In genomic region chr8:126007538-126008330, GRCm38 (mm10) we compare ENCODE assay signal across 22 mouse cellular contexts. TPM values are rescaled to one million over a fixed set of nuclear protein-coding genes. Genes with fewer than 3 reads are reported as not detected.
A peak's percentile ranks its signal among the peaks of the same experiment; 100 is the strongest.
DNase-seq lines count a peak whose midpoint lies in the region; ATAC-seq lines count a peak whose summit lies in the region.
"Had no signal": no experiment of that assay in that cellular context is flagged by ENCODE, and none has a peak within 500 bp of the region (broad histone marks: within the 10 kb centered on the region; RNA-seq: fewer than 3 reads in every experiment).

No protein-coding gene starts in this region.

- no peak overlapping the region for H3K4me2 ChIP-seq in hindbrain, embryonic 13.5 days
- no peak overlapping the region for H3K4me2 ChIP-seq in hindbrain, embryonic 14.5 days (replicated peaks)
- no peak overlapping the region for H3K4me2 ChIP-seq in intestine, embryonic 14.5 days (ENCODE audit: low read length)
- H3K4me2 ChIP-seq in stomach, embryonic 16.5 days (ENCODE audit: low read depth, low read length): no peak overlapping the region
- H3K4me2 ChIP-seq: hindbrain, embryonic 15.5 days; neural tube, embryonic 13.5 days had no signal

- H3K36me3 ChIP-seq in hindbrain, embryonic 13.5 days: no peaks in the 10 kb centered on the region
- H3K36me3 ChIP-seq in hindbrain, embryonic 14.5 days (replicated peaks; ENCODE audit: control insufficient read depth, insufficient read depth): no peaks in the 10 kb centered on the region
- H3K36me3 ChIP-seq in intestine, embryonic 14.5 days (ENCODE audit: control insufficient read depth, insufficient read depth, low read length): no peaks in the 10 kb centered on the region
- H3K36me3 ChIP-seq in stomach, embryonic 16.5 days (ENCODE audit: control insufficient read depth, insufficient read depth, low read length): no peaks in the 10 kb centered on the region
- H3K36me3 ChIP-seq: hindbrain, embryonic 15.5 days; midbrain, embryonic 10.5 days; neural tube, embryonic 13.5 days had no signal

- ATAC-seq in hindbrain, embryonic 13.5 days (ENCODE audit: low FRiP score): no peak
- no peak for ATAC-seq in hindbrain, embryonic 14.5 days (ENCODE audit: low FRiP score)
- ATAC-seq in intestine, embryonic 14.5 days (replicated peaks; ENCODE audit: low FRiP score, low TSS enrichment, low read depth): peak; percentile 66; the same call in 1 of the 2 replicates
- ATAC-seq in stomach, embryonic 16.5 days (ENCODE audit: insufficient read depth, low FRiP score): peak; percentile 85
- ATAC-seq: Patski had no signal

- no peaks in the 10 kb centered on the region for H3K27me3 ChIP-seq in hindbrain, embryonic 13.5 days
- H3K27me3 ChIP-seq in hindbrain, embryonic 14.5 days (ENCODE audit: control insufficient read depth, insufficient read depth, low read length): no peaks in the 10 kb centered on the region
- H3K27me3 ChIP-seq in intestine, embryonic 14.5 days (replicated peaks; ENCODE audit: control insufficient read depth, insufficient read depth, low read length): no peaks in the 10 kb centered on the region
- H3K27me3 ChIP-seq in stomach, embryonic 16.5 days (ENCODE audit: control insufficient read depth, insufficient read depth, low read length): no peaks in the 10 kb centered on the region
- H3K27me3 ChIP-seq: hindbrain, embryonic 15.5 days; neural tube, embryonic 13.5 days; Patski had no signal

- no peak overlapping the region for H3K4me3 ChIP-seq in hindbrain, embryonic 13.5 days
- no peak overlapping the region for H3K4me3 ChIP-seq in hindbrain, embryonic 14.5 days (replicated peaks; ENCODE audit: low read length)
- no peak overlapping the region for H3K4me3 ChIP-seq in intestine, embryonic 14.5 days (ENCODE audit: low read depth, low read length)
- H3K4me3 ChIP-seq in stomach, embryonic 16.5 days (replicated peaks; ENCODE audit: low read length): no peak overlapping the region
- H3K4me3 ChIP-seq: gastrocnemius, adult 2 months; heart, adult 2 months; hindbrain, embryonic 15.5 days; midbrain, embryonic 10.5 days; neural tube, embryonic 13.5 days had no signal

- intact Hi-C loops in heart, postnatal 14 days (cut with DNase I): no loop called here

- peaks cover 10% of the 10 kb centered on the region; the same call in 1 of the 2 replicates for H3K4me1 ChIP-seq in hindbrain, embryonic 13.5 days (replicated peaks)
- H3K4me1 ChIP-seq in hindbrain, embryonic 14.5 days (replicated peaks; ENCODE audit: control insufficient read depth, insufficient read depth, low read length): no peaks in the 10 kb centered on the region
- peaks cover 8% of the 10 kb centered on the region; the same call in 1 of the 2 replicates for H3K4me1 ChIP-seq in intestine, embryonic 14.5 days (replicated peaks; ENCODE audit: control insufficient read depth, insufficient read depth, low read length)
- 0 out of 2 replicates have a peak, but pooled peaks cover 4% of the 10 kb centered on the region for H3K4me1 ChIP-seq in stomach, embryonic 16.5 days (ENCODE audit: control insufficient read depth, insufficient read depth, low read length)
- H3K4me1 ChIP-seq: hindbrain, embryonic 15.5 days; neural tube, embryonic 13.5 days had no signal

- no peak for DNase-seq in hindbrain, embryonic 14.5 days (ENCODE audit: low spot score)
- DNase-seq in retina, postnatal 1 day: peak; percentile 58
- no peak for DNase-seq in retina, embryonic 14.5 days (ENCODE audit: low spot score)
- DNase-seq in intestine, embryonic 14.5 days (ENCODE audit: low spot score): no peak
- no peak for DNase-seq in gastrocnemius, postnatal 25 days
- DNase-seq in heart, postnatal 14 days: no peak
- DNase-seq: adrenal gland, postnatal 36 days; B cell, adult 2 months; gastrocnemius, adult 2 months; heart, adult 2 months; kidney, postnatal 36 days; layer of hippocampus, postnatal 36 days; liver; lung, adult 2 months; lung, postnatal 36 days had no signal

- H3K9ac ChIP-seq in hindbrain, embryonic 13.5 days: no peak overlapping the region
- no peak overlapping the region for H3K9ac ChIP-seq in hindbrain, embryonic 14.5 days
- no peak overlapping the region for H3K9ac ChIP-seq in intestine, embryonic 14.5 days (ENCODE audit: low read length)
- no peak overlapping the region for H3K9ac ChIP-seq in stomach, embryonic 16.5 days (ENCODE audit: low read length)
- H3K9ac ChIP-seq: hindbrain, embryonic 15.5 days; neural tube, embryonic 13.5 days had no signal

- H3K27ac ChIP-seq in hindbrain, embryonic 13.5 days: 0 out of 2 replicates have a peak overlapping the region, but pooled peaks have one; percentile 8
- no peak overlapping the region for H3K27ac ChIP-seq in hindbrain, embryonic 14.5 days
- 0 out of 2 replicates have a peak overlapping the region, but pooled peaks have one; percentile 4 for H3K27ac ChIP-seq in intestine, embryonic 14.5 days (ENCODE audit: low read depth)
- H3K27ac ChIP-seq in stomach, embryonic 16.5 days (ENCODE audit: low read length): peak overlapping the region; percentile 63
- H3K27ac ChIP-seq: gastrocnemius, adult 2 months; heart, adult 2 months; hindbrain, embryonic 15.5 days; midbrain, embryonic 10.5 days; neural tube, embryonic 13.5 days had no signal

- WGBS in hindbrain, embryonic 13.5 days: 83% methylated on average over 19 of the region's 19 CpGs
- WGBS in hindbrain, embryonic 14.5 days: 80% methylated on average over 19 of the region's 19 CpGs
- 67% methylated on average over 19 of the region's 19 CpGs for WGBS in intestine, embryonic 14.5 days
- WGBS in stomach, embryonic 16.5 days: 56% methylated on average over 19 of the region's 19 CpGs

- H3K9me3 ChIP-seq in hindbrain, embryonic 13.5 days: no peaks in the 10 kb centered on the region
- H3K9me3 ChIP-seq in hindbrain, embryonic 14.5 days (ENCODE audit: control insufficient read depth, low read length): no peaks in the 10 kb centered on the region
- no peaks in the 10 kb centered on the region for H3K9me3 ChIP-seq in intestine, embryonic 14.5 days (ENCODE audit: control insufficient read depth, low read length)
- H3K9me3 ChIP-seq in stomach, embryonic 16.5 days (replicated peaks; ENCODE audit: control insufficient read depth, low read length): no peaks in the 10 kb centered on the region
- H3K9me3 ChIP-seq: hindbrain, embryonic 15.5 days; midbrain, embryonic 10.5 days; neural tube, embryonic 13.5 days had no signal

RNA-seq across cellular contexts. Expression of gene Kcnk1, which starts 12.8 kb away (rescaled TPM):
- polyA plus RNA-seq in hindbrain, embryonic 13.5 days (2015; fragmentation: Nextera tagmentation; extraction: Ambion mirVana): 10.1 and 13.0 TPM in 2 replicates
- 20.8 and 29.7 TPM in 2 replicates for polyA plus RNA-seq in hindbrain, embryonic 14.5 days (2014; fragmentation: Nextera tagmentation; extraction: Ambion mirVana)
- 46.2 and 50.3 TPM in 2 replicates for polyA plus RNA-seq in intestine, embryonic 14.5 days (2014; fragmentation: Nextera tagmentation; extraction: Ambion mirVana)
- polyA plus RNA-seq in stomach, embryonic 16.5 days (2015; fragmentation: Nextera tagmentation; extraction: Ambion mirVana): 63.8 and 76.0 TPM in 2 replicates
- 1 to 10 TPM in 1 of 2 experiments, under 1 TPM in 1; 0.13 to 1.0 TPM for total RNA-seq in gastrocnemius, postnatal 25 days (2021)
- not detected for total RNA-seq in heart, postnatal 14 days (2021)
- total RNA-seq: monocyte, adult 5-6 weeks had no signal

Comparison
In these comparisons a context has a peak if more than half of its experiments do, and no peak if none do; other contexts are left out.
1. ATAC-seq: peak in intestine, embryonic 14.5 days (single experiment) and stomach, embryonic 16.5 days (single experiment); none in hindbrain, embryonic 13.5 days (single experiment) and hindbrain, embryonic 14.5 days (single experiment).